Mouse (Mus musculus): ENCODE results near the gene Arrb1.

GRCm38 (mm10) chr7:99555862-99556261 lies 20.6 kb downstream of the Arrb1 start:
- TF ChIP-seq CTCF (IDR thresholded peaks at IDR 0.05; ENCODE audit: control insufficient read depth, insufficient read depth, insufficient read length) (peak; percentile 33), USF1 (IDR thresholded peaks at IDR 0.05; ENCODE audit: low read depth) (no peak)

All from C2C12 (cell line).